Mouse (Mus musculus): ENCODE measurements around the gene Cd200. TPM values are rescaled to one million over a fixed set of nuclear protein-coding genes. Genes with fewer than 3 reads are reported as not detected.

The Cd200 gene
- polyA plus RNA-seq, 1 experiment from 2014 or later: 0.79 TPM

- Histone ChIP-seq H3K36me3 (no peaks in the 10 kb centered on the region), H3K4me2 (no peak overlapping the region), H3K9ac (no peak overlapping the region), H3K27me3 (replicated peaks) (no peaks in the 10 kb centered on the region), H3K27ac (no peak overlapping the region), H3K4me1 (no peaks in the 10 kb centered on the region), H3K9me3 (replicated peaks) (no peaks in the 10 kb centered on the region), H3K4me3 (no peak overlapping the region)
- no peak for ATAC-seq
- WGBS (ENCODE audit: insufficient replicate concordance): 74% methylated on average over 3 of the region's 3 CpGs
Measured at GRCm38 (mm10) chr16:45399411-45399810, 9.4 kb downstream of the Cd200 start.

- no peak overlapping the region for H3K27ac ChIP-seq
- H3K36me3 ChIP-seq: no peaks in the 10 kb centered on the region
- ATAC-seq: no peak
- no peaks in the 10 kb centered on the region for H3K27me3 ChIP-seq (replicated peaks)
- H3K4me2 ChIP-seq: no peak overlapping the region
- H3K9me3 ChIP-seq (replicated peaks): no peaks in the 10 kb centered on the region
- H3K4me3 ChIP-seq: no peak overlapping the region
- H3K9ac ChIP-seq: no peak overlapping the region
- H3K4me1 ChIP-seq: no peaks in the 10 kb centered on the region
- 73% methylated on average over 2 of the region's 2 CpGs for WGBS (ENCODE audit: insufficient replicate concordance)
Measured at GRCm38 (mm10) chr16:45397440-45397839, 11.4 kb downstream of the Cd200 start.

DNA sequence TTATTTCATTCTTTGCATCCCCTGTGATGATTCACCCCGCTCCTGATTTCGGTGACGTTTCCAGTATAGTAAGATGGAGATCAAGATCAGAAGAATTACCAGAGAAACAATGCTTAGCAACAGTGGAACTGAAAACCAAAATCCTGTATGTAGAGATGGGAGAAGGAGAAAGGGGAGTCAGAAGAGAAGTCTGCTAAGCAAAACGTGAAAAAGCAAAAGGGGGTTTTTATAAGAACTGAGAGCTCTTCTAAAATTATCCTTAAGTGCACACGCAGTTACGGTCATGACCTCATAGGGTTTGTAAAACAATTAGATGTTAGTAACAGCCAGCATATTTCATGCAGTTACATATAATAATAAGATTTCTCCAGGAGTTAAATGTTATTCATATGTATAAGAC, 16.6 kb downstream of the Cd200 start:
- H3K27me3 ChIP-seq (replicated peaks): no peaks in the 10 kb centered on the region
- H3K27ac ChIP-seq: no peak overlapping the region
- ATAC-seq: no peak
- H3K36me3 ChIP-seq: no peaks in the 10 kb centered on the region
- no peaks in the 10 kb centered on the region for H3K4me1 ChIP-seq
- no peak overlapping the region for H3K9ac ChIP-seq
- H3K9me3 ChIP-seq (replicated peaks): no peaks in the 10 kb centered on the region
- no peak overlapping the region for H3K4me3 ChIP-seq
- 82% methylated on average over 6 of the region's 6 CpGs for WGBS (ENCODE audit: insufficient replicate concordance)
- no peak overlapping the region for H3K4me2 ChIP-seq

DNA sequence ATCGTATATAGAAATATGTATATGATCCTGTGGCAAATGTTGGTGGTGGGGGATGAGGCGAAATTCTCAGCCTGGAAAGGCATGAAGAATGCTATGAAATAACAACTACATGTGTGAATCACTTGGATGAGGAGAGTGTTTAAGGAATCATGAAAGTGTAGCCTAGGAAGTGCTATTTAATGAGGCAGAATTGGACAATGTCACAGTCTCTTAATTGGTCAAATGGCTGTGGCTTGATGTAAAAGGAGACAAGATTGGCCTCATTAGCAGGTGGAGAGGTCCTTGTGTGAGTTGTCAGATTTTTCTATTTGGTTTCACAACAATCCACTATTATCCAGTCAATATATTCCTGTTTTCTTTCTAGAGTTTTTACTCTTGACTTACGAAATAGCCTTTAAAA, 17.2 kb downstream of the Cd200 start:
- Histone ChIP-seq H3K9ac (no peak overlapping the region), H3K4me3 (no peak overlapping the region), H3K9me3 (replicated peaks) (no peaks in the 10 kb centered on the region), H3K4me1 (no peaks in the 10 kb centered on the region), H3K27ac (no peak overlapping the region), H3K27me3 (replicated peaks) (no peaks in the 10 kb centered on the region), H3K4me2 (no peak overlapping the region), H3K36me3 (no peaks in the 10 kb centered on the region)
- 83% methylated on average over 3 of the region's 3 CpGs for WGBS (ENCODE audit: insufficient replicate concordance)
- no peak for ATAC-seq

DNA sequence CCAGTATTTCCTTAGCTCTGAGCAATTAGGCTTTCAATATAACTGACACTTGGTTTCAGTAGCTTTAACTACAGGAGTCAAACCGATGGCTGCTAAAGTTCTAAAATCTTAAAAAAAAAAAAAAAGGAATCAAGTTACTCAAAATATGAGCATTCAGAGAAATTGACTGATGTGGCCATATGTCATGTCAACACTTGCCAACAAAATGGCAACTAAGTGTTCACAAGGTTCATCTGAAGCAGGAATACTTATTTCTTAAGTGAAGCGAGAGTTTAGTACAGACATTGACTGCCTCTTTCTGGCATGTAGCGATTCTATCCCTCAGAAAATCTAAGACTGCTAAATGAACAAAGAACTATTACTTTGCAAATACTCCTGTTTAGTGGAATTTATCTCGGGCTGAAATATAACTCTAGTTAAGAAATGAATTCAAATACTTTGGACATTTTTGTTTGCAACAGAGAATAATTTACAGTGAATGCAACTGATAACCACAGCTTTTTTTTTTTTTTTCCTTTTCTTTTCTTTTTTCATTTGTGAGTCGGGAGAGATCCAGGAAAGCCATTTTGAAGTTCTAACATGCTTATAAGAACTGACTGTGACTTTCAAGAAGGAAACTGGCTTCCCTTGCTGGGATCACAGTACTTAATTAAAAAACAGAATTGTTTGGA, 18.4 kb downstream of the Cd200 start:
- no peaks in the 10 kb centered on the region for H3K4me1 ChIP-seq
- 65% methylated on average over 5 of the region's 5 CpGs for WGBS (ENCODE audit: insufficient replicate concordance)
- no peaks in the 10 kb centered on the region for H3K27me3 ChIP-seq (replicated peaks)
- H3K4me2 ChIP-seq: no peak overlapping the region
- H3K4me3 ChIP-seq: no peak overlapping the region
- H3K27ac ChIP-seq: no peak overlapping the region
- no peaks in the 10 kb centered on the region for H3K36me3 ChIP-seq
- H3K9me3 ChIP-seq (replicated peaks): no peaks in the 10 kb centered on the region
- no peak for ATAC-seq
- H3K9ac ChIP-seq: no peak overlapping the region

GRCm38 (mm10) chr16:45389833-45390232, 19.0 kb downstream of the Cd200 start:
- Histone ChIP-seq H3K4me1 (no peaks in the 10 kb centered on the region), H3K9me3 (replicated peaks) (no peaks in the 10 kb centered on the region), H3K9ac (no peak overlapping the region), H3K27ac (no peak overlapping the region), H3K4me2 (no peak overlapping the region), H3K36me3 (no peaks in the 10 kb centered on the region), H3K27me3 (replicated peaks) (no peaks in the 10 kb centered on the region), H3K4me3 (no peak overlapping the region)
- no peak for ATAC-seq
- WGBS (ENCODE audit: insufficient replicate concordance): 56% methylated on average over 2 of the region's 2 CpGs

DNA sequence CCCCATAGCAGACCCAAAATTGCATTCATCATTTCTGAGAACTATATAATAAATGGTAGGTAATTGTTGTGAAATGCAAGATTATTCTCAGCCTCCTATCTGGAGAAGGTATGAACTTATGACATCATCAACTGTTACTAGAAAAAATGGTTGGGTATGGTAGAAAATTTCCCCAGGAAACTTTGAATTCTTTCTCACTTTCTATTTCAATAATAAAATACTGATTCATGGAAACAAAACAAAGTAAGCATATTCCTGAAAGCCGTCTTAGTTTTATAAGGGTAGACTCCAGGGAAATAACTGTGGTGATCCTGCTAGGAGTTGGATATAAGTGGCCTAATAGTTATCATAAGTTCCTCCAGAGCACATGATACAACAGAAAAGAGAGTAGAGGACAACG, 19.8 kb downstream of the Cd200 start:
- Histone ChIP-seq H3K27ac (no peak overlapping the region), H3K4me3 (no peak overlapping the region), H3K9ac (no peak overlapping the region), H3K9me3 (replicated peaks) (no peaks in the 10 kb centered on the region), H3K27me3 (replicated peaks) (no peaks in the 10 kb centered on the region), H3K36me3 (no peaks in the 10 kb centered on the region), H3K4me2 (no peak overlapping the region), H3K4me1 (no peaks in the 10 kb centered on the region)
- WGBS (ENCODE audit: insufficient replicate concordance): 74% methylated on average over 2 of the region's 2 CpGs
- ATAC-seq: no peak

DNA sequence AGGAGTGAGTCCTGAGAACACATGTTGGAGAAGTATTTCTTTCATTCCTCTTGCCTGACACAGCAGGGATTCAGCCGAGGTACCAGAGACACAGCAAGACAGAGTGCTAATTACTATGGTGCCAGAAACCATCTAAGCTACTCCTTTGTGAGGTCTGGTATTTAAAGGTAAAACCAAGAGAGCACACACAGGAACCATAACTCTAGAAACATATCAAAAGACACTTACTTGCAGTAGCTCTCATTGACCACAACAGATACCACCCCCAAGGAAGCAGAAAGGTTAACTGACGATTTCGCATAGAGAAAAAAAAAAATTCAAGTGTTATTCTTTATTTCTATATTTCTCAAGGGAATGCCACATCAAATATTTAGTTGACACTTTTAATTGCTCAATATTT, 27.0 kb downstream of the Cd200 start:
- no peaks in the 10 kb centered on the region for H3K36me3 ChIP-seq
- H3K4me1 ChIP-seq: no peaks in the 10 kb centered on the region
- H3K4me3 ChIP-seq: no peak overlapping the region
- H3K4me2 ChIP-seq: no peak overlapping the region
- H3K9ac ChIP-seq: no peak overlapping the region
- H3K27ac ChIP-seq: no peak overlapping the region
- no peak for ATAC-seq
- no peaks in the 10 kb centered on the region for H3K9me3 ChIP-seq (replicated peaks)
- H3K27me3 ChIP-seq (replicated peaks): no peaks in the 10 kb centered on the region
- WGBS (ENCODE audit: insufficient replicate concordance): 74% methylated on average over 3 of the region's 3 CpGs

- H3K36me3 ChIP-seq: no peaks in the 10 kb centered on the region
- H3K27ac ChIP-seq: no peak overlapping the region
- H3K9ac ChIP-seq: no peak overlapping the region
- H3K27me3 ChIP-seq (replicated peaks): no peaks in the 10 kb centered on the region
- no peak for ATAC-seq
- no peaks in the 10 kb centered on the region for H3K4me1 ChIP-seq
- no peaks in the 10 kb centered on the region for H3K9me3 ChIP-seq (replicated peaks)
- no peak overlapping the region for H3K4me2 ChIP-seq
- WGBS (ENCODE audit: insufficient replicate concordance): 55% methylated on average over 3 of the region's 3 CpGs
- no peak overlapping the region for H3K4me3 ChIP-seq
Measured at GRCm38 (mm10) chr16:45378959-45379358, 29.9 kb downstream of the Cd200 start.

- H3K27me3 ChIP-seq (replicated peaks): no peaks in the 10 kb centered on the region
- no peak overlapping the region for H3K4me3 ChIP-seq
- H3K36me3 ChIP-seq: no peaks in the 10 kb centered on the region
- H3K9me3 ChIP-seq (replicated peaks): no peaks in the 10 kb centered on the region
- no peak overlapping the region for H3K4me2 ChIP-seq
- 76% methylated on average over 5 of the region's 5 CpGs for WGBS (ENCODE audit: insufficient replicate concordance)
- no peak for ATAC-seq
- H3K4me1 ChIP-seq: no peaks in the 10 kb centered on the region
- no peak overlapping the region for H3K9ac ChIP-seq
- no peak overlapping the region for H3K27ac ChIP-seq
Measured at GRCm38 (mm10) chr16:45378147-45378943, 30.5 kb downstream of the Cd200 start.

GRCm38 (mm10) chr16:45377332-45377731, 31.5 kb downstream of the Cd200 start:
- 68% methylated on average over 4 of the region's 4 CpGs for WGBS (ENCODE audit: insufficient replicate concordance)
- no peaks in the 10 kb centered on the region for H3K27me3 ChIP-seq (replicated peaks)
- no peak overlapping the region for H3K4me3 ChIP-seq
- no peak overlapping the region for H3K27ac ChIP-seq
- H3K9ac ChIP-seq: no peak overlapping the region
- no peaks in the 10 kb centered on the region for H3K4me1 ChIP-seq
- no peaks in the 10 kb centered on the region for H3K9me3 ChIP-seq (replicated peaks)
- no peak overlapping the region for H3K4me2 ChIP-seq
- no peak for ATAC-seq
- H3K36me3 ChIP-seq: no peaks in the 10 kb centered on the region

DNA sequence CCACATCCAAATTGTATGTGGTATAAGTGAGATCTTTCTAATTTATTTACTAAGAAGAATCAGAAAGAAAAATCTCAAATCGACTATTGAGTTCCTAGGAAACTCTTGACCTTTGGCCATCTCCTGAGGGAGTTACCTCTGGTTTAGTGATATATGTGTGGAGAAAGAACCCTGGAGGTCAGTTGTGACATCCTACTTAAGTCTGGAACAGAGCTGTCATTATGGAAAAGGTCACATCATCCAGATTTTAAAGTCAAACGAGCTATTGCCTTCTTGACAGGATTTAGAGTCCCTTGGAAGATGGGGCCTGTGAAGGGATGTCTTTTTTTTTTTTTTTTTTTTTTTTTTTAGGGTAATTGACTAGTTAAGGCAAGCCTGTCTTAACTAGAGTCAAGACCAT, 32.0 kb downstream of the Cd200 start:
- no peak overlapping the region for H3K9ac ChIP-seq
- no peak overlapping the region for H3K4me3 ChIP-seq
- no peak overlapping the region for H3K4me2 ChIP-seq
- 50% methylated on average over 2 of the region's 2 CpGs for WGBS (ENCODE audit: insufficient replicate concordance)
- H3K36me3 ChIP-seq: no peaks in the 10 kb centered on the region
- no peaks in the 10 kb centered on the region for H3K4me1 ChIP-seq
- no peak for ATAC-seq
- no peaks in the 10 kb centered on the region for H3K27me3 ChIP-seq (replicated peaks)
- no peak overlapping the region for H3K27ac ChIP-seq
- H3K9me3 ChIP-seq (replicated peaks): no peaks in the 10 kb centered on the region

Measured in liver, embryonic 12.5 days (tissue).